Mouse (Mus musculus) NIH3T3 (cell line): ENCODE measurements at regions not wholly inside any gene's neighbourhood (a gene's known extent, or its start where the extent isn't known, plus 50 kb on each side); places are given as distances from the start of the nearest gene placed in this dataset.
A peak's percentile ranks its signal among the peaks of the same experiment; 100 is the strongest.

ENCODE experiments used
- DNase-seq: peaks from one replicate; pipeline ENCODE4 v3.0.0-alpha.2; 2012; ENCODE audit warnings: low read depth

DNA sequence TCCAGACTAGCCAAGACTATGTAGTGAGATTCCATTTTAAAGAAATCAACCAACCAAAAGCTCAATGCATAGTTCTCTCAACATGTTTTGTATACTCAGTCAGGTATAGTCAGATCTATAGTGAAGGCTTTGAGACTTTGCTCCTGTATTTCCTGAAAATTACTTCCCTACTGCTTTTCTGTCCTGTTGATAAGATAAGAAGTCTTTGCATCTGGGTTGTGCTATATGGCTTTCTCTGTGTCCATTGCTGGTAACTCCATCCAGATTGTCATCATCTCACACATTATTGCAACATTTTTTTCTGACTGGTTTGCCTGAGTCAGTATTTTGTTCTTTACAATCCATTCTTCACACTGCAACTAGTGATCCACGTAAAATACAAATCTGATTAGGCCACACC lies 74.0 kb downstream of the Agtr2 start:
- no peak for DNase-seq

DNA sequence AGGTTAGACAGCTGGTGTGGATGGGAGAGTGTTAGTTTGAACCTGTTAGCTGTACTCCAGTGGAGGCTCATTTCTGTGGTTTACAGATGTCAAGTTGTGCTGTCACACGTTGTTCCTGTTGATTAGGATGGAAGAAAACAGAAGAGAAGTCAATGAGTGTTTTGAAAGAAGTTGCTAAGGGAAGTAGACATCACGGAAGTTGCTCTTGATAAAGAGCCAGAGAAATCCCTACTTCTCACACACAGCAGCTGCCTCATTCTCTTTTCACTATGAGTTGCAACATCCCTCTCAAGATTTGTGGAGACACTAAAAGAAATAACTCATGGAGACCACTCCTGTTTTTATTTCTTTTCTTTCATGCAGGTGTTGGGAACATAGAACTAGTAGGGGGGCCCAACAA lies 82.3 kb downstream of the Agtr2 start:
- DNase-seq = no peak

DNA sequence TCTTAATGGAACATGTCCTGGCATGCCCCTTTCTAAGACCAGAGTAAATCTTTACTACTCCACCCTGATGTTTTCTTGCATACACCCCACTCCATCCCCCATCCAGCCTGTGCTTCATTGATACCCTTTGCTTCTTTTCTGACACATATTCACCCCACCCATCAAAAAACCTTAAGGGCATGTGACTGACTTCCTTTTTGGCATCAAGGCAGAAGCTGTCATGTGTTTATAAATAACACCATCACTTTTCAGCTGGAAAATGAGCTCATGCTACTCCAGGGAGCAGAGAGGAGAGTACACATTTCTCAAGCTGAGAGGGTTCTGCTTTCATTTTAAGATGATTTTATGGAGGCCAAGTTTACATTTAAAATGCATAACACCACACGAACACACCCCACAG lies 83.2 kb downstream of the Agtr2 start:
- peak; percentile 46 for DNase-seq

DNA sequence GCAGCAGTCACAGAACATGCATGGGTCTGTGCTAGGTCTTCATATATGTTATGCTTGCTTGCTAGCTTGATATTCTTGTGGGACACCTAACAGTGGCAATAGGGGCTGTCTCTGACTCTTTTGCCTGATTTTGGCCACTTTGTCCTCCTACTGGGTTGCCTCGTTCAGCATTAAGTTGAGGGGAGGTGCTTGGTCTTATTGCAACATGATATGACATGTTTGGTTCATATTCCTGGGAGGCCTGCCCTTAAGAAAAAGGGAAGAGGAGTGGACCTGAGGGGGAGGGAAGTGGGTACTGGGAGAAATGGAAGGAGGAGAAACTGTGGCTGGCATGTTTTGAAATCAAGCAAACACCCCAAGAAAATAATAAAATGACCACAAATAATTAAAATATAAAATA lies 83.6 kb downstream of the Agtr2 start:
- DNase-seq = peak; percentile 9

DNA sequence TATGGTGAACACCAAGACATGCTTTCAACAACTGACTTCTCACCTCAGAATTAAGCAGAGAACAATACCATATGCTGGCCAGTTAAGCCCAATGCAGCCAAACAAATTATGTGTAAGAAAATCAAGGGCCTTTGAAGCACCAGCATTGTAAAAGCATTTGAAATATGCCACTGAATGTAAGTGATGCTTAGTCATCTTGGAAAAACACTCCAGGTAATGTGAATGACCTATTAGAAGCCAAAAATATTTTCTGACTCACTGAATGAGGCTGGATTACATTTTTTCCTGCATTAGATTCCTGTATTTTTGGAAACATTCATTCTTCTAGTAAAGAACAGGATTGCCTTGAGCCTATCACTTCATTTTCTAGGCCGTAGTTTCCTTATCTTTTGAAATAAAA lies 95.6 kb downstream of the Agtr2 start:
- DNase-seq = peak; percentile 19

DNA sequence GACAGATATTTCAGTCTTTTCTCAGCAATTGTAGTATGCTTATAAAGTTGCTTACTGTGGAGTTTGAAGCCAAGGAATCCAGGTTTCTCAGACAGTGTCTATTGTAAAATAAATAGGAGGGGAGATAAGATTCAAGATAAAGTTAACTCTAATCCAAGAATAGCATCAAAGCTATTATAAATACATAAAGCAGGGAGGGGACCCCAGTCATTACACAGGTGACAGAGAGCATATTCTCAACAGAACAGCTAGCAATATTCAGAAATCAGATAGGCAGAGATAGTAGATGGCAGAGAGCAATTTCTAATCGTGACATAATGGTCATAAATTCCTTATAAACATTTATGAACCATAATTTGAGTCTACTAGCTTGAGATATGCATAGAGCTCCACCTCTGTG lies 101.7 kb downstream of the Agtr2 start:
- no peak for DNase-seq

DNA sequence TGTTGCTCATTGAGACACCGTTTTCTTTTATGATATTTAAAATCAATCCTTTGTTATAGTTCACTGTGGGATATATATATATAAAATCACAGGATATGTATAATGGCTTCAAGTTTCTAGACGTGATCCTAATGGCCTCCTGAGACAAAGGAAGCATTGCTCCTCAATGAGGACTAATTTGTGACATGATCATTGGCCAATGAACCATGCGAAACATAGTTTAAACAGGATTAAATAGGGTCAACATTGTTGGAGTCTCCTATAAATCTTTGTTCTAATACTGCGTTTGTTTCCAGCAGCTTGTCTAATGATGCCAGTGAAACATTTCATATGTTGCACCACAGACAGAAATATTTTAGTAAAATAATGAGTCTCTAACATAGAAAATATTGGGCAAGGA lies 105.5 kb downstream of the Agtr2 start:
- DNase-seq = no peak
